Mouse (Mus musculus) forebrain, embryonic 16.5 days (tissue): ENCODE measurements around the gene Col5a1. TPM values are rescaled to one million over a fixed set of nuclear protein-coding genes. Genes with fewer than 3 reads are reported as not detected.

ENCODE experiments used
- ATAC-seq: fragments of 200-750 bp; cut with Nextera tagmentation; 2 replicates; pipeline ENCODE4 v1.8.0; 2017; ENCODE audit warnings: mild to moderate bottlenecking, moderate library complexity
- H3K27ac ChIP-seq: fragments of 300-500 bp; sonication (generic); 2 replicates; pipeline ENCODE4 v1.5.1; 2014; ENCODE audit warnings: low read length, control low read depth
- H3K27me3 ChIP-seq: fragments of 300-500 bp; sonication (generic); replicated peaks from 2 replicates; pipeline ENCODE4 v1.6.1; 2014; ENCODE audit warnings: low read length; ENCODE audit not compliant: control insufficient read depth, insufficient read depth
- H3K36me3 ChIP-seq: fragments of 300-500 bp; sonication (generic); 2 replicates; pipeline ENCODE4 v1.6.1; 2014; ENCODE audit not compliant: control insufficient read depth, insufficient read depth
- H3K4me1 ChIP-seq: fragments of 300-500 bp; sonication (generic); replicated peaks from 2 replicates; pipeline ENCODE4 v1.6.1; 2014; ENCODE audit warnings: low read length; ENCODE audit not compliant: control insufficient read depth, insufficient read depth
- H3K4me2 ChIP-seq: fragments of 300-500 bp; sonication (generic); 2 replicates; pipeline ENCODE4 v1.6.1; 2014; ENCODE audit warnings: mild to moderate bottlenecking, low read length, control low read depth
- H3K4me3 ChIP-seq: fragments of 300-500 bp; sonication (generic); replicated peaks from 2 replicates; pipeline ENCODE4 v1.5.1; 2014; ENCODE audit warnings: mild to moderate bottlenecking, low read length, control low read depth
- H3K9ac ChIP-seq: fragments of 300-500 bp; sonication (generic); replicated peaks from 2 replicates; pipeline ENCODE4 v1.6.1; 2014; ENCODE audit warnings: low read depth, low read length, control low read depth
- H3K9me3 ChIP-seq: fragments of 300-500 bp; sonication (generic); 2 replicates; pipeline ENCODE4 v1.6.1; 2016; ENCODE audit warnings: low read length; ENCODE audit not compliant: control insufficient read depth
- WGBS: fragments of 180-500 bp; shearing (Covaris S2); extraction: QIAGEN DNeasy Blood & Tissue Kit; methylation state at CpG from one replicate; pipeline ENCODE4 v1.1.7; 2014; 5-methylcytosine and 5-hydroxymethylcytosine counted together
- polyA plus RNA-seq: library from polyadenylated mRNA; unstranded; fragments of >200 nt; fragmentation: Nextera tagmentation; extraction: Ambion mirVana; gene quantifications from 2 replicates; pipeline ENCODE4 v1.2.1, GENCODE M21; 2015

The Col5a1 gene
- polyA plus RNA-seq, 1 experiment from 2014 or later, result 4.8 TPM

DNA sequence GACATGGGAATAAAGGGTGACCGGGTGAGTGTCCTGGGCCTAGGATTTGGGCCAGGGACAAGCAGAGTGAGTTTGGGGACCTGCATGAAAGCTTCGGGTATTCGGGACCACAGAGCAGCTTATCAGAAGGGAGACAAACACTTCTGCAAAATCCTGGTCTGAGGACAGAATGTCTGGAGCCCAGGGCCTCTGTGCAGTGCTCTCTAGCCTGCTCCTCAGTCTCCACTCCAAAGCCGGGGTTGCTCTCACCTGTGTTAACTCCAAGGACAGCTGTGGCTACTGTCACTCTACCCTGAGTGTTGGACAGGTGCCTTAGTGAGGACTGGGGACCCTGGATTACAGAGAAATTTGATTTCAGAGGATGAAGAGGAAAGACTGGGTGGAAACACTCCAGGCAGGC is 100.5 kb downstream of the Col5a1 start:
- Histone ChIP-seq H3K9me3 (no peaks in the 10 kb centered on the region), H3K4me1 (no peaks in the 10 kb centered on the region), H3K27me3 (no peaks in the 10 kb centered on the region), H3K27ac (no peak overlapping the region), H3K36me3 (no peaks in the 10 kb centered on the region), H3K4me3 (no peak overlapping the region), H3K4me2 (no peak overlapping the region), H3K9ac (no peak overlapping the region)
- WGBS, result 87% methylated on average over 4 of the region's 4 CpGs
- ATAC-seq, result no peak

DNA sequence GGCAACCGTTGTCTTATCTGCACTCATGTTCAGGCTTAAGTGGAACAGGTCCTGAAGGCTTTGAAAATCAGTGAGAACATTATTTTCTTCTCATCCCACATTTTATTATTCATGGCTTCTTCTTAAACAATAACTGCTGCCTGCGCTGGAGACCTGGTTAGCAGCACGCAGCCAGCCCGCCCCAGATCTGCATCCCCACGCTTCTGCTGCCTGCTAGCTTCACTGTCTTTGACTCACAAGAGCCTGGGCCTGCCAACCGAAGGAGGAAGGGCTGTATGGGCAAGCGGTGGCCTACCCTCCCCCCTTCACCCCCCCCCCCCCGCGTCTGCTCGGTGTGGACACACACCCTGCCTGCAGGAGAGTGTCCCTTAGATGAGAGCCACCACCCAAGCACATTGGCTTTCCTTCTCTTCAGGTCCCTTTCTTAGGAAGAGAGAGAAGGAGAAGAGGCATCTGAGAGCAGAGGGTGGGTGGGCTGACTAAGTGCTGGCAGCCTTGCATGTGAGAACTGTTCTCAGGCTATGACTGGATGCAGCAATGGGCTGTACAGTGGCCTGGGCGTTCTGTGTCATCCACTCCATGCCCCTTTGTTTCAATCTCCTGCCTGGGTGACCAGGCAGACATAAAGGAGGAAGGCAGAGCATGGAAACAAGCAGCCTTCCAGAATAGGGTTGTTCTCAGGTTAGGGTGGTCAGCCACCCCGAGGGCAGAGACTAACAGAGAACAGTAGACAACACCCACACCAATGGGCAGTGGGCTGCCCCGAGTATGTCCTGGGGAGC is 104.4 kb downstream of the Col5a1 start:
- H3K4me2 ChIP-seq, result no peak overlapping the region
- no peak for ATAC-seq
- no peaks in the 10 kb centered on the region for H3K4me1 ChIP-seq
- no peaks in the 10 kb centered on the region for H3K27me3 ChIP-seq
- no peaks in the 10 kb centered on the region for H3K36me3 ChIP-seq
- H3K4me3 ChIP-seq, result no peak overlapping the region
- H3K9me3 ChIP-seq, result no peaks in the 10 kb centered on the region
- H3K9ac ChIP-seq, result no peak overlapping the region
- no peak overlapping the region for H3K27ac ChIP-seq
- 59% methylated on average over 13 of the region's 13 CpGs for WGBS

DNA sequence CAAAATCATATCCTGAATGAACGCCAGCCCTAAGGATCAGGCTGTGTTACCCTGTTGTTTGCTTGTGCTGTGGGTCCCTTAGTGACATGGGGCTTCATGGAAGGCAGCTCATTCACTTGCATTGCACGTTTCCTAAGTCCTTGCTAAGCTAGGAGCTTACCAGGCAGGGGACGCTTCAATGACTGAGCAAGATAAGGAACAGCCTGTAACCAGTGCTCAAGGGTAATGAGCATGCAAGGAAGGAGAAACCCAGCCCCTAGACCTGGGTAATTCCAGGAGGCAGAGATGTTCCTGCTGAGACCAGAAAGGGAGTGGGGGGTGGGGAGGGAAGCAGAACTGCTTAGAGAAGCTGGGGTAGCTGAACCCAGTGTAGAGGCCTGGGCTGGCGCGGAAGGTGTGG is 107.2 kb downstream of the Col5a1 start:
- H3K4me1 ChIP-seq, result no peaks in the 10 kb centered on the region
- ATAC-seq, result no peak
- H3K27ac ChIP-seq, result no peak overlapping the region
- H3K4me2 ChIP-seq, result no peak overlapping the region
- H3K9me3 ChIP-seq, result no peaks in the 10 kb centered on the region
- 62% methylated on average over 5 of the region's 5 CpGs for WGBS
- no peak overlapping the region for H3K4me3 ChIP-seq
- no peaks in the 10 kb centered on the region for H3K36me3 ChIP-seq
- no peaks in the 10 kb centered on the region for H3K27me3 ChIP-seq
- no peak overlapping the region for H3K9ac ChIP-seq

DNA sequence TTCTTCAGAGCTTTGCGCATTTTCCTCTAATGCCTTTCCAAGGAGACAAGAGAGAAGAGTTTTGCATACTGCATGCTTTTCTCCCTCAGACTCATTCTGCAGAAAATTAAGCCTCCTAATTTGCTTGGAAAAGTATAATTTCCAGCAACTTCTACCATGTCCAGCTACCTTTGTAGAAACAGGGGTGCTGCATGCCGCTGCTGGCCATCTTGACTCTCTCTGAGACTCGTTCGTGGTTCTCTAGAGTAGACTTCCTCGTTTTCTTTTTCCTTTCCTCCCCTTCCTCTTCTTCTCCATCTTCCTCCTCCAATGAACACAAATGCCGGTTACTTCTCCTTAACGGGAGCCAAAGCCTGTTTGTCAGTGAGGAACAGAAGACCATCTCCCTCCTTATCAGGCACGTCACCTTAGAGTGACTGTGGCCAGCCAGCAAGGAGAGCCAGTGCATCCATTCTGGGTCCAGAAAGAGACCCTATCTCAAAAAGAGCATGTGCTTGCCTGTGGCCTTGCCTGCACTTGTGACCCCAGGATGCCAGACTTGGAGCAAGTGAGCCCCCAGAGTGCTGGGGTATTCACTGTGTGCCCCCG is 113.9 kb downstream of the Col5a1 start:
- no peaks in the 10 kb centered on the region for H3K27me3 ChIP-seq
- no peak overlapping the region for H3K4me3 ChIP-seq
- H3K9me3 ChIP-seq, result no peaks in the 10 kb centered on the region
- WGBS, result 88% methylated on average over 9 of the region's 9 CpGs
- H3K9ac ChIP-seq, result no peak overlapping the region
- H3K27ac ChIP-seq, result peak overlapping the region; percentile 64; the same call in 1 of the 2 replicates
- H3K4me1 ChIP-seq, result peaks cover 8% of the 10 kb centered on the region
- ATAC-seq, result no peak
- no peaks in the 10 kb centered on the region for H3K36me3 ChIP-seq
- no peak overlapping the region for H3K4me2 ChIP-seq

DNA sequence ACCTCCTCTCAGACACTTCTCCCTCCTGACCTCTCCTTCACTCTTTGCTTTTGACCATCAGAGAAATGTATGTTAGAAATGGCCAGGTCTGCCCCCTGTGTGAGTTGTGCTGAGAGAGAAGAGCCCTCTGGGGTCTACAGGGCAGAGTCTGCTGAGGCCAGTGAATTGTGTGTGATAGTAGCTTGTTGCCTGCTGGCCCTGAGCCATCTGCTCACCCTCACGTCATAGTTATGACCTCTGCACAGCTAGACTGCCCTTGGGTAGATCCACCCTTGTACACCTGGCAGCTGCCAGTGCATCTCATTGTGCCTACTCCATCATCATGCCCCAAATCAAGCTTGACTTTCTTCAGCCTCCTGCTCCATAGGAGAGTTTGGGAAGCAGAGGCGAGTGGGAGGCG is 114.4 kb downstream of the Col5a1 start:
- H3K27ac ChIP-seq, result peak overlapping the region; percentile 64

DNA sequence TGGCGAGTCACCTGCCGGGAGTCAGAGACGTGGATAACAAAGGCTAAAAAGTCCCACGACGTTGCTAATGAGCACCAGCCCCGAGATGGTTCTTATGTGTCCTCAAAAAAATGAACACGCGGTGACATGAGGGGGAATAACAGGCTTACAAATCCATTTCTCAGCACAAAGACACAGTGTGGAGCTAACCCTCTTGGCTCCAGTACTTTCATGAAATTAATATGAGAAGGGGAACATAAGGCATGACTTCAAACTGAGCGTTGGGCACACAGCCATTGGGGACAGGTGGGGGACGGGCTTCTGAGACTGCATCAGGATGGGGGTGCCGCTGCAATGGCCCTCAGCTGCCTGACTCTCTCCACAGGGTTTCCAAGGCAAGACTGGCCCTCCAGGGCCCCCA is 115.0 kb downstream of the Col5a1 start:
- Histone ChIP-seq H3K36me3 (no peaks in the 10 kb centered on the region), H3K9ac (no peak overlapping the region), H3K4me3 (no peak overlapping the region), H3K9me3 (no peaks in the 10 kb centered on the region), H3K27ac (peak overlapping the region; percentile 64), H3K4me2 (no peak overlapping the region), H3K27me3 (no peaks in the 10 kb centered on the region), H3K4me1 (peaks cover 8% of the 10 kb centered on the region)
- ATAC-seq, result peak; percentile 80
- 65% methylated on average over 11 of the region's 11 CpGs for WGBS

More for the DNA sequence above, 114.4 kb downstream of the Col5a1 start:
- H3K36me3 ChIP-seq, result no peaks in the 10 kb centered on the region
- no peak overlapping the region for H3K4me2 ChIP-seq
- H3K27me3 ChIP-seq, result no peaks in the 10 kb centered on the region
- no peak overlapping the region for H3K4me3 ChIP-seq
- 84% methylated on average over 3 of the region's 3 CpGs for WGBS
- ATAC-seq, result no peak
- peaks cover 8% of the 10 kb centered on the region for H3K4me1 ChIP-seq
- no peaks in the 10 kb centered on the region for H3K9me3 ChIP-seq
- H3K9ac ChIP-seq, result no peak overlapping the region

DNA sequence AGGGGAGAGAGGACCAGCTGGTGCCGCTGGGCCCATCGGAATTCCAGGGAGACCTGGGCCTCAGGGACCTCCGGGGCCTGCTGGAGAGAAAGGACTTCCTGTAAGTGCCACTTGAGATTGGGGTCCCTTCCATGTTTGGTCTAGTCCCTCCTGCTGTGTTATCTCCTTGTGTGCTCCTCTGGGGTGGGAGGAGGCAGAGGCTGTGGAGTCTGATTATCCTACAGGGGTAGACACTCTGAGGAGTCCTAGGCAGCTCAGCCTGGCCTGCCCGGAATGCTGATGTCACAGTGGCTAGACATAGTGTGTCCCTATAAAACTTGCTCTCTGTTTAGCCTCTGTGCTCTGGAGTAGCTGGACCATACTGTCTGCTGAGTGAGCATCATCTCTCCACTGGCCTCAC is 119.0 kb downstream of the Col5a1 start:
- Histone ChIP-seq H3K9me3 (no peaks in the 10 kb centered on the region), H3K9ac (no peak overlapping the region), H3K4me1 (peaks cover 15% of the 10 kb centered on the region), H3K4me3 (no peak overlapping the region), H3K36me3 (no peaks in the 10 kb centered on the region), H3K27ac (no peak overlapping the region), H3K27me3 (no peaks in the 10 kb centered on the region), H3K4me2 (no peak overlapping the region)
- WGBS, result 90% methylated on average over 4 of the region's 4 CpGs
- ATAC-seq, result no peak

DNA sequence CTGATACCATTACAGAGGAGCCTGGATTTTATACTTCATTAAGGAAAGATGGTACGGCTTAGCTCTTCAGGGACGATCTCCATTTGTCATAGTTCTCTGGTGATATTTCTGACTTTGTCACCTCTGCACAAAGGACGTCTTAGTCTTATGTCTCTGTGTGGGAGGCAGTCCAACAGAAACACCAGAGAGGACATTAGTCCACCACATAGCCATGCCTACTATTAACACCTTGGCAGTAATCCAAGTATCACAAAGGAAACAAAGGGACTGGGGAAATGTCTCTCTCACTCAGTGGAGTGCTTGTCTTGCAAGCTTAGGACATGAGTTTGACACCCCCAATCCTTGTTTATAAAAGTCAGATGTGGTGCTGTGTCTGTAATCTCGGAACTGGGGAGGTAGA is 122.0 kb downstream of the Col5a1 start:
- H3K27me3 ChIP-seq, result no peaks in the 10 kb centered on the region
- no peak for ATAC-seq
- WGBS, result 26% methylated on average over 4 of the region's 4 CpGs

DNA sequence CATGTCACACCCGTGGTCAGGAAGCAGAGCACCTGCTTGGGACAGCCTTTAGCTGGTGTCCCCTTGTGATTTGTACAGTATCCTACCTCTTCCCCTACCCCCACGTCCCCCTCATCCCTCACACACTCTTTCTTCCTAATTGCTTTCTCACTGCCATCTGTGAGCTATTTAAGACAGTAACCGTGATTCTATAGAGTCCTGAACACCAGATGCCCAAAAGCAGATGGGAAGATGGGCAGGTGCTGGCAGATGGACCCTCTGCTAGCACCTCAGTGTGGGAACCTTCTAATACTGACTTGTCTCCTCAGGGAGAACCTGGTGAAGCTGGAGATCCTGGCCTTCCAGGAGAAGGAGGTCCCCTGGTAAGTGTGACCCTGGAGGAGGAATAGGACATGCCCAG is 126.1 kb downstream of the Col5a1 start:
- Histone ChIP-seq H3K9ac (no peak overlapping the region), H3K9me3 (no peaks in the 10 kb centered on the region), H3K4me1 (peaks cover 7% of the 10 kb centered on the region), H3K4me3 (no peak overlapping the region), H3K4me2 (no peak overlapping the region), H3K27ac (no peak overlapping the region), H3K27me3 (no peaks in the 10 kb centered on the region), H3K36me3 (no peaks in the 10 kb centered on the region)
- ATAC-seq, result no peak
- WGBS, result 57% methylated on average over 3 of the region's 3 CpGs

More for the DNA sequence above, 122.0 kb downstream of the Col5a1 start:
- Histone ChIP-seq H3K36me3 (no peaks in the 10 kb centered on the region), H3K4me3 (no peak overlapping the region), H3K9me3 (no peaks in the 10 kb centered on the region), H3K4me1 (peaks cover 7% of the 10 kb centered on the region), H3K4me2 (no peak overlapping the region), H3K27ac (no peak overlapping the region; the same call in 1 of the 2 replicates), H3K9ac (no peak overlapping the region)
